Mouse (Mus musculus) hindbrain, embryonic 12.5 days (tissue): ENCODE measurements around the gene Anxa7. TPM values are rescaled to one million over a fixed set of nuclear protein-coding genes. Genes with fewer than 3 reads are reported as not detected.

Experiments used
- ATAC-seq: fragments of 200-750 bp; cut with Nextera tagmentation; 2 replicates; pipeline ENCODE4 v1.8.0; 2017; ENCODE audit warnings: moderate TSS enrichment; ENCODE audit not compliant: low FRiP score
- H3K27ac ChIP-seq: fragments of 300-500 bp; sonication (generic); 2 replicates; pipeline ENCODE4 v1.5.1; 2016; ENCODE audit warnings: mild to moderate bottlenecking
- H3K27me3 ChIP-seq: fragments of 300-500 bp; sonication (generic); 2 replicates; pipeline ENCODE4 v1.6.1; 2016; ENCODE audit warnings: mild to moderate bottlenecking
- H3K36me3 ChIP-seq: fragments of 300-500 bp; sonication (generic); 2 replicates; pipeline ENCODE4 v1.6.1; 2016; ENCODE audit warnings: mild to moderate bottlenecking
- H3K4me1 ChIP-seq: fragments of 300-500 bp; sonication (generic); 2 replicates; pipeline ENCODE4 v1.6.1; 2016
- H3K4me2 ChIP-seq: fragments of 300-500 bp; sonication (generic); replicated peaks from 2 replicates; pipeline ENCODE4 v1.6.1; 2016; ENCODE audit warnings: mild to moderate bottlenecking
- H3K4me3 ChIP-seq: fragments of 300-500 bp; sonication (generic); 2 replicates; pipeline ENCODE4 v1.5.1; 2016; ENCODE audit warnings: mild to moderate bottlenecking
- H3K9ac ChIP-seq: fragments of 300-500 bp; sonication (generic); 2 replicates; pipeline ENCODE4 v1.6.1; 2016; ENCODE audit warnings: mild to moderate bottlenecking, moderate library complexity
- H3K9me3 ChIP-seq: fragments of 300-500 bp; sonication (generic); replicated peaks from 2 replicates; pipeline ENCODE4 v1.6.1; 2016; ENCODE audit warnings: mild to moderate bottlenecking
- WGBS: fragments of 180-500 bp; shearing (Covaris S2); methylation state at CpG from one replicate; pipeline ENCODE4 v1.1.7; 2016; 5-methylcytosine and 5-hydroxymethylcytosine counted together
- polyA plus RNA-seq: library from polyadenylated mRNA; unstranded; fragments of >200 nt; fragmentation: Nextera tagmentation; extraction: Ambion mirVana; gene quantifications from 2 replicates; pipeline ENCODE4 v1.2.1, GENCODE M21; 2016

Anxa7 gene
- 19.9 TPM in 2 replicates for polyA plus RNA-seq

DNA sequence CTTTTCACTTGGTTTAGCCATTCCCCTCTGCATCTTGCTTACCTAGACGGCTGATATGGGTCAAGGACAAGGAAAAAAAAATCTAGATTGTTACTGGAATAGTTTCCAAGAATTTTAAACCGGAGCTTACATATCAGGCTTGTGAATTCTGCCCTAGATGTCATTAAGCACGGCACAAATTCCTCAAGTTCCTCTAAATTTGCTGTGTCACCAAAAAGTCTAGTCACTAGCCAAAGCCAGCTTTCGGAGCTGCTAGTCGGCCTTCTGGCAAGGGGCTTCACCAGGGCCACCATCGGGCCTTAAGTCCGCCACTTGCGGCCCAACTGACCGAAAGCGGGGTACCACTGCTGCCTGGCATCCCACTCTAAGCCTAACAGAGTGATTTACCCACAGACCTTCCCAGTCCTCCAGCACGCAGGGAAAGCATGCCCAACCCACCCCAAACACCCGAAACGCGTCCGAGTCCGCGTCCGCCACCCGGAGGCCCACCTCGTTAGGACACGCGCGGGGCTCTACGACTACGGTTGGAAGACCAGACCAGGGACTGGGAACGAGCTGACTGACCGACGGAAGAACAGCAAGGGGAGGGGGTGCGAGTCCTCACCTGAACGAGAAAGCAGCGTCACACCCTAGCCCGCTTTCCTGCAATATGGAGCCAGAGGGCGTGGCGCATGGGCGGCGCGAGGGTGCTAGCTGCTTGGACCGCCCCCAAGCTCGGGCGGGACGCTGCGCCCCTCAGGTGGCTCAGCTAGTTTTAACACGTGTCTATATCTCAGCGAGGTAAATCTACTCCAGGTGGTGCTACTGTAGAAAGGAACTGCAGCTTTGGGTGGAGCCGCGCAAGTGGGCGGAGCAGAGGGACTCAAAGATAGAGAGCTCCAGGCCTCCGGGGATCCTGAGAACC is at the start of gene Anxa7:
Gene Anxa7, minus strand, starts transcription at position 843 of the 904 bp plus-strand sequence.
- peaks cover 10% of the 10 kb centered on the region for H3K27me3 ChIP-seq
- peaks cover 5% of the 10 kb centered on the region for H3K4me1 ChIP-seq
- peak within 1 kb of the TSS; percentile 66 for H3K9ac ChIP-seq
- peak within 1 kb of the TSS; percentile 63 for H3K4me3 ChIP-seq
- peak within 1 kb of the TSS; percentile 67 for H3K4me2 ChIP-seq
- WGBS, result 2% methylated on average over 48 of the region's 48 CpGs
- peak; percentile 75 for ATAC-seq
- H3K36me3 ChIP-seq, result peaks cover 9% of the 10 kb centered on the region; the same call in 1 of the 2 replicates
- 0 out of 2 replicates have a peak within 1 kb of the TSS, but pooled peaks have one; percentile 23 for H3K27ac ChIP-seq
- no peaks in the 10 kb centered on the region for H3K9me3 ChIP-seq

DNA sequence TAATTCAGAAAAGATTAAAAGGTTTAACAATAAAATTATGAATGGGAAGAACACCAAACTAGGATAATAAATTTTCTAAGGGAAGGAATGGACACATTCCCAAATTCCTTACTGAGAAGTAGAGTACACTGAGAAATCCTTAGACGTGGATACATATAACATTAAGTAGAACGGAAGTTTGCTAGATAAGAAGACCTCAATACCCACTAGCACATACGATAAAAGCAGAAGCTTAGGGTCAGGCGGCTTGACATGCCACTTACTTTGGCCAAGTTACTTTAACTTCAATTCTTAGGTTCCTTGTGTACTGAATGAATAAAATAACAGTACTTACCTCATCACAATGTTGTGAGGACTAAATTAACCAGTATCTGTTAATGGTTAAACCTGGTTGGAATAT is 49.7 kb upstream of the Anxa7 start:
- no peaks in the 10 kb centered on the region for H3K4me1 ChIP-seq
- ATAC-seq, result no peak
- no peaks in the 10 kb centered on the region for H3K36me3 ChIP-seq
- no peaks in the 10 kb centered on the region for H3K27me3 ChIP-seq
- no peak overlapping the region for H3K9ac ChIP-seq
- WGBS, result 91% methylated on average over 4 of the region's 4 CpGs
- H3K27ac ChIP-seq, result no peak overlapping the region
- no peak overlapping the region for H3K4me3 ChIP-seq
- no peak overlapping the region for H3K4me2 ChIP-seq
- H3K9me3 ChIP-seq, result no peaks in the 10 kb centered on the region

DNA sequence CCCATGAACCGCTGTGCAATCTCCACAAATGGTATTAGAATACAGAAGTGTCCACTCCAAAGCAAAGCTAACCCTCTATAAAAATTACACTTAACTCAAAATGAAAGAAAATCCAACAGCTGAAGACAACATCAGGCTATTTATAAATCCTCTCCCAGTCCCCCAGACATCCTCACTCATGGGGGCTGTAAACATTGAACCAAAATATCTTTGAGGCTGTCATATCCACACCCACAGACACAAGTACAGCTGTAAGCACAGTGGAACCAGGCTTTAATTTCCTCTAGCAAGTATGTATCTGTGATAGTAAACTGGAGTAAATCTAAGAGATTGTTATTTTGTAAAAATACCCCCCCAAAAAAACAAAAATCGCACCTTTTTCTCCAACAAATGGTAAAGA is 40.2 kb upstream of the Anxa7 start:
- no peak overlapping the region for H3K9ac ChIP-seq
- no peak for ATAC-seq
- no peaks in the 10 kb centered on the region for H3K4me1 ChIP-seq
- no peak overlapping the region for H3K4me2 ChIP-seq
- no peak overlapping the region for H3K4me3 ChIP-seq
- H3K9me3 ChIP-seq, result no peaks in the 10 kb centered on the region
- 97% methylated on average over 2 of the region's 2 CpGs for WGBS
- no peaks in the 10 kb centered on the region for H3K27me3 ChIP-seq
- peaks cover 27% of the 10 kb centered on the region for H3K36me3 ChIP-seq
- H3K27ac ChIP-seq, result no peak overlapping the region

DNA sequence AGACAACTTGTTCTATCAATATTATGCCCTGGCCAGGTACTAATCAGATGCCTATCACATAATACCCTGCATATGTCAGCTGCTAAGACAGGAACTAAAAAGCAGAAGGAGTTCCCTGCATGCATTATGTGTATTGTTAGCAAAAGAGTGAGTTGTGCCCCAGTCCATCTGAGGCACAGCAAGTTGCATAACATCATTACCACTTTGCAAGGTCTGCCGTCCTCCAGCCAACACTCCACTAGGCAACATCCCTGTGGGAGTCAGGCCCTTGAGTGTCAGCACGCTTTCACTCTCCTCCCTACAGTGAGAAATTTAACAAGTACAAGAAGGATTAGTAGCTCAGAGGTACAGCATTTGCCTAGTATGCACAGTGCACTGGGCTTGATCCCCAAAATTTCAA is 28.5 kb upstream of the Anxa7 start:
- Histone ChIP-seq H3K9ac (no peak overlapping the region), H3K27me3 (no peaks in the 10 kb centered on the region), H3K36me3 (peaks cover 11% of the 10 kb centered on the region), H3K27ac (no peak overlapping the region), H3K9me3 (no peaks in the 10 kb centered on the region), H3K4me3 (no peak overlapping the region), H3K4me2 (no peak overlapping the region), H3K4me1 (no peaks in the 10 kb centered on the region)
- no peak for ATAC-seq
- WGBS, result 77% methylated on average over 2 of the region's 2 CpGs

DNA sequence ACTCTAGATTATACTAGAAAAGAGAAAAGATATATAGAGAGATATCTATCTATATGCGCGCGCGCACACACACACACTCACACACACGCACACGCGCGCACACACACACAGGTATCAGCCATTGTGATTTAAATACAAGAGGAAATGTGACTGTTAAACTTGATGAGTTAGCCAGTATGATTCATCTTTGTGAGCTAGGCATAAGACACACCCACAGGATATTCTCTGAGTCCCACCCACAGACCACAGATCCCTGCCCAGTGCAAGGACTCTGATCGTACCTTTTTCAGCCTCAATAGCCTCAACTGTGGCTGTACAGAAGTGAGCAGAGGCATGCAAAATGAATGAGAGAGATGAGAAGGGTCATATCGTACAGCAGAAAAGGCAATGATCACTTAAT is 23.0 kb upstream of the Anxa7 start:
- no peak for ATAC-seq
- no peak overlapping the region for H3K27ac ChIP-seq
- no peak overlapping the region for H3K4me2 ChIP-seq
- H3K9me3 ChIP-seq, result no peaks in the 10 kb centered on the region
- 97% methylated on average over 10 of the region's 10 CpGs for WGBS
- H3K36me3 ChIP-seq, result peaks cover 21% of the 10 kb centered on the region
- H3K4me3 ChIP-seq, result no peak overlapping the region
- H3K27me3 ChIP-seq, result no peaks in the 10 kb centered on the region
- no peak overlapping the region for H3K9ac ChIP-seq
- no peaks in the 10 kb centered on the region for H3K4me1 ChIP-seq

DNA sequence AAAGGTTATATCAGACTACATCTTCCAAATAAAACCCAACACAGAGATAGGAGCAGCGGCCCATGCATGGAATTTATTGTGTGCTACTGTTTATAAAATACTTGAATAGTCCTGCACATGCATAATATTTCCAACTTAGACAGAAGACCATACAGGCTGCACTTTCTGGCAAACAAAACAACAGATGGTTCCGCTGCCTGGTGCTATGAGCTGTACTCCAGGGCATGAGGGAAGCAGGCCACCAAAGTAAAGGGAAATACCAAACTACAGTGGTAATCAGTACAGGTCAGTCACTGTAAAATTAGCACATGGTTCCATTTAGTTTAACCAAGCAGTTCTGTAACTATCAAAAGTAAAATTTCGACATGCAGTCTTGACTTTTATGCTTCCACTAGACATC is 20.0 kb upstream of the Anxa7 start:
- Histone ChIP-seq H3K9ac (no peak overlapping the region), H3K4me1 (no peaks in the 10 kb centered on the region), H3K4me2 (no peak overlapping the region), H3K9me3 (no peaks in the 10 kb centered on the region), H3K36me3 (peaks cover 33% of the 10 kb centered on the region), H3K27ac (no peak overlapping the region), H3K4me3 (no peak overlapping the region), H3K27me3 (no peaks in the 10 kb centered on the region)
- WGBS, result 93% methylated on average over 3 of the region's 3 CpGs
- no peak for ATAC-seq

DNA sequence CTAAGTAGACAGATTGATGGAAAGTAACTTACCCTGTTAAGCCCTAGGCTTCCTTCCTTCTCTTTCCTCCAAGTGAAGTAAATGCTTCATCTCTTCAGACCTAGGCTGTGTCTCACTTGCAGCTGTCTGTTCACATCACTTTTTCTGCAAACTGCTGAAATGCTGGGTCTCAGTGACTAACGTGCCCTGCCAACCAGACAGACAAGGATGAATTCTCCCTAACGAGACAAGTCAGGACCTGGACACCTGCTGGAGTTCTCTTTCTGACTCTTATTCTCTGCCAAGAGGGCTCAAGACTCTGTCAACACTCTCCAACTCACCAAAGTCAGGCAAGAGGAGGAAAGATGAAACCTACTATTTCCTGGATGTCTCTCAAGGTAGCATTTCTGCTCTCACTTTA is 16.7 kb upstream of the Anxa7 start, which contains the start of gene Mss51:
Gene Mss51, minus strand, starts transcription at position 299 of the 400 bp plus-strand sequence.
- Histone ChIP-seq H3K4me1 (no peaks in the 10 kb centered on the region), H3K9me3 (no peaks in the 10 kb centered on the region), H3K9ac (no peak within 1 kb of the TSS), H3K27me3 (no peaks in the 10 kb centered on the region), H3K4me2 (no peak within 1 kb of the TSS), H3K27ac (no peak within 1 kb of the TSS), H3K36me3 (peaks cover 43% of the 10 kb centered on the region), H3K4me3 (no peak within 1 kb of the TSS)
- WGBS, result 73% methylated on average over 2 of the region's 2 CpGs
- ATAC-seq, result no peak

DNA sequence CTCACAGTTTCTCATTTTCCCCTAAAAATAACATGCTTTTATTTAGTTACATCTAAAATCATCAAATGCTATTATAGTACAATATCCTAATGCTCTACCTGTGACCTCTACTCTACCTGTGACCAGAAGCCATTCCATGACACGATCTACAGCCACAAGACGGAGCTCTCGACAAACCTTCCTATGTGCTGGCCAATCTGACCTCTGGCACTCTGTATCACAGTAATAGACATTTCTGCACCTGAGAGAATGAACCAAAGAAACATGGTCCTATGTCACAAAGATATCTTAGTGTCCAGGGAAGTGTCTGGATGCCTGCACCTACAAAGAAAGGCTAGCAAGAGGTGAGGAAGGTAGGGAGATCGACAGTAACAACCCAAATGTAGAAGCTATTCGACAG is 6.1 kb upstream of the Anxa7 start:
- ATAC-seq, result no peak

DNA sequence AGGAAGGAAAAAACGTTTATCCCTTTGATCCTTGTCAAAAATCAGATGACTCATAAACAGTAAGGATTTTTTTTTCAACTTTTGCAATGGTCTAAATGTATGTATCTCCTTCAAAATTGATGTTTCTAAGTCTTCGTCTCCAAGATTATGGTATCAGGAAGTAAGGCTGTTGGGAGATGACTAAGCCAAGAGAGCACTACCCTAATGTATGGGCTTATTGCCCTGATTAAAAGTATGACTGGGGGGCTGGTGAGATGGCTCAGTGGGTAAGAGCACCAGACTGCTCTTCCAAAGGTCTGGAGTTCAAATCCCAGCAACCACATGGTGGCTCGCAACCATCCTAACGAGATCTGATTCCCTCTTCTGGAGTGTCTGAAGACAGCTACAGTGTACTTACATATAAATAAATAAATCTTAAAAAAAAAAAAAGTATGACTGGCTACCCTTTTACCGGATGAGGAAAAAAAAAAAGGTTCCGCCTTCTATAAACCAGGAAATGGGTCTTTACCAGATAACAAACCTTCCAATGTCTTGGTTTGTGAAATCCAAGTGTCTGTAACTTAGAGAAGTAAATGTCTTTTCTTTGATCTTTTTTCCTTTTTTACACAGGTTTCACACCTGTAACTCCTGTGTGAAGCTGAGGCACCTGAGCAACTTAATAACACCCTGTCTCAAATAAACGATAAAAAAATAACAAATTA is 2.3 kb upstream of the Anxa7 start:
- ATAC-seq, result no peak
- H3K9ac ChIP-seq, result no peak overlapping the region

More for the DNA sequence above, 6.1 kb upstream of the Anxa7 start:
- no peak overlapping the region for H3K9ac ChIP-seq
- no peak overlapping the region for H3K4me3 ChIP-seq
- H3K27me3 ChIP-seq, result no peaks in the 10 kb centered on the region
- WGBS, result 96% methylated on average over 5 of the region's 5 CpGs
- no peaks in the 10 kb centered on the region for H3K9me3 ChIP-seq
- no peak overlapping the region for H3K4me2 ChIP-seq
- no peak overlapping the region for H3K27ac ChIP-seq
- H3K36me3 ChIP-seq, result peaks cover 17% of the 10 kb centered on the region
- no peaks in the 10 kb centered on the region for H3K4me1 ChIP-seq

DNA sequence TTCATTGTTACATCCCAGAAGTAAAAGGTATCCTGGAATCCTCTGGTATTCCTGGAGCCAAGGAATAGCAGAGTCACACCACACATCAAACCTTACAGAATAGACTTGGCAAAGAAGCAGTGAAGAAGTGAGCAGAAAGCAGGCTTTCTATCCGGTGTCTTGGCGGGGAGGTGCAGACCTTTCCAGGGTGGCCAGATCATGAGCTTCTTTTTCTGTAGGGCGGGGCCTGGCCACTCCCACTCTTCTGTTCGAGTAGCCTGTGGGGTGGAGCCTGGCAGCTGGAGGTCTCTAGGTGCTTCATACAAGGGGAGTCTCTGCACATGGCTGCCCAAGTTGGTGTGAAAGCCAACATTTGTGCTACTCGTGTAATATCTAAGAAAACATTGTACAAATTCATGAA is 1.3 kb upstream of the Anxa7 start:
- Histone ChIP-seq H3K4me3 (no peak overlapping the region), H3K4me2 (no peak overlapping the region), H3K27me3 (peaks cover 10% of the 10 kb centered on the region), H3K9me3 (no peaks in the 10 kb centered on the region), H3K27ac (no peak overlapping the region), H3K36me3 (peaks cover 15% of the 10 kb centered on the region), H3K4me1 (peaks cover 5% of the 10 kb centered on the region), H3K9ac (no peak overlapping the region)
- 23% methylated on average over 5 of the region's 5 CpGs for WGBS
- ATAC-seq, result no peak

More for the DNA sequence above, 2.3 kb upstream of the Anxa7 start:
- peaks cover 10% of the 10 kb centered on the region for H3K27me3 ChIP-seq
- 91% methylated on average over 7 of the region's 7 CpGs for WGBS
- H3K36me3 ChIP-seq, result peaks cover 15% of the 10 kb centered on the region
- no peaks in the 10 kb centered on the region for H3K9me3 ChIP-seq
- peaks cover 5% of the 10 kb centered on the region for H3K4me1 ChIP-seq
- no peak overlapping the region for H3K4me3 ChIP-seq
- no peak overlapping the region for H3K27ac ChIP-seq
- H3K4me2 ChIP-seq, result no peak overlapping the region

DNA sequence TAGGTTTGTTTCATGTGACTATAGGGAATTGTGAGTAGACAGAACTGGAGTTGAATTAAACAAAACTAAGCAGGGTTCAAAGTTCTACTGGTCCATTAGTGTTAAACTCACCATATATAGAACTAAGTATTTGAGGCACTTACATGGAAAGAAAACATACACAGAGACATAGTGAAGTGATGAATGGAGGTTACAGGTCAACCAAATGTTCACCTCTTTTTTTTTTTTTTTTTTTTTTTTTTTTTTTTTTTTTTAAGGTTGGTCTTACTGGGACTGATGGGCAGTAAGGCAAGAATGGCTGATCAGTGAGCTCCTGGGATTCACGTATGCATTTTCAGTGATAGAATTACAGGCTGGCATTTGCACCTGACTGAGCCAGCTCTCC is 254 bp upstream of the Anxa7 start:
- Histone ChIP-seq H3K36me3 (peaks cover 15% of the 10 kb centered on the region), H3K4me2 (peak overlapping the region; percentile 67), H3K27me3 (peaks cover 10% of the 10 kb centered on the region), H3K27ac (no peak overlapping the region), H3K9me3 (no peaks in the 10 kb centered on the region), H3K4me1 (peaks cover 5% of the 10 kb centered on the region), H3K4me3 (peak overlapping the region; percentile 63), H3K9ac (peak overlapping the region; percentile 66; the same call in 1 of the 2 replicates)
- 0 out of 2 replicates have a peak, but pooled peaks have one; percentile 19 for ATAC-seq
- 55% methylated on average over 1 of the region's 1 CpGs for WGBS

DNA sequence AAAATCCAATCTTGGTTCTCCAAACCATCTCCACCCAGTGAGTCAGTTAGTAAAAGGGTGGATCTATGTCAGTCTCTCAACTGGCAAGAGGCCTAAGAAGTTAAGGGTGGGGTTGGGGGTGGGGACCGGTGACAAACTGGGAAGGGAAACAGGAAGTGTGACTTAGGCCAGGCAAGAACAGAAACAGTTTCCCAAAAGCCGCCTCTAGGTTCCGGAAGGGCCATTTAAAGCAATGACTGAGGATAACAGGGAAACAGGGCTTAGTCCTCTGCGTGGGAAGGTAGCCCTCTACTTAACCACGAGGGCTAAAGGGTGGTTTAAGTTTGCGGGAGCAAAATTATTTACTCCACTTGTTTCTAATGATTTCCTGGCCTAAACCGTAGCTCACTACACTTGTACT is 1.1 kb downstream of the Anxa7 start:
- peaks cover 10% of the 10 kb centered on the region for H3K27me3 ChIP-seq
- peaks cover 5% of the 10 kb centered on the region for H3K4me1 ChIP-seq
- peak overlapping the region; percentile 63 for H3K4me3 ChIP-seq
- ATAC-seq, result no peak
- 0 out of 2 replicates have a peak overlapping the region, but pooled peaks have one; percentile 7 for H3K27ac ChIP-seq
- no peaks in the 10 kb centered on the region for H3K9me3 ChIP-seq
- H3K9ac ChIP-seq, result no peak overlapping the region; the same call in 1 of the 2 replicates
- H3K4me2 ChIP-seq, result peak overlapping the region; percentile 67
- H3K36me3 ChIP-seq, result 0 out of 2 replicates have a peak, but pooled peaks cover 2% of the 10 kb centered on the region
- 23% methylated on average over 7 of the region's 7 CpGs for WGBS
